Mouse (Mus musculus) spleen, adult 2 months (tissue): ENCODE measurements around the gene Slc39a11.

Experiments used
- CTCF ChIP-seq: fragments of 200-500 bp; IDR thresholded peaks from 2 replicates; pipeline ENCODE4 v1.5.1; 2011; ENCODE audit warnings: mild to moderate bottlenecking, inconsistent platforms; ENCODE audit not compliant: insufficient read depth, insufficient read length, insufficient replicate concordance; ENCODE audit errors: extremely low read depth
- POLR2A ChIP-seq: fragments of 200-500 bp; IDR thresholded peaks from 2 replicates; pipeline ENCODE4 v1.6.1; 2011; ENCODE audit warnings: low read depth, low read length, inconsistent platforms

GRCm38 (mm10) chr11:113253169-113253568 lies 396.7 kb downstream of the Slc39a11 start:
- TF ChIP-seq POLR2A (no peak), CTCF (no peak)
